Mouse (Mus musculus): Measurements from ENCODE around the gene Tial1.

Gene Tial1

GRCm38 (mm10) chr7:128416664-128417063 is 44.9 kb downstream of the Tial1 start:
- DNase-seq (ENCODE audit: low read depth), result no peak

- no peak for DNase-seq (ENCODE audit: low read depth)
Observed at GRCm38 (mm10) chr7:128414433-128414832, 47.1 kb downstream of the Tial1 start.

GRCm38 (mm10) chr7:128412071-128412833 is 49.3 kb downstream of the Tial1 start:
- DNase-seq (ENCODE audit: low read depth), result no peak

GRCm38 (mm10) chr7:128410708-128411413 is 50.7 kb downstream of the Tial1 start:
- DNase-seq (ENCODE audit: low read depth), result no peak

- DNase-seq (ENCODE audit: low read depth), result no peak
Observed at GRCm38 (mm10) chr7:128408265-128408664, 53.3 kb downstream of the Tial1 start.

GRCm38 (mm10) chr7:128403988-128404387 is 57.5 kb downstream of the Tial1 start:
- DNase-seq (ENCODE audit: low read depth), result no peak

- no peak for DNase-seq (ENCODE audit: low read depth)
Observed at GRCm38 (mm10) chr7:128403586-128403985, 57.9 kb downstream of the Tial1 start.

- no peak for DNase-seq (ENCODE audit: low read depth)
Observed at GRCm38 (mm10) chr7:128403128-128403527, 58.4 kb downstream of the Tial1 start.

GRCm38 (mm10) chr7:128402577-128402976 is 58.9 kb downstream of the Tial1 start:
- DNase-seq (ENCODE audit: low read depth), result no peak

- DNase-seq (ENCODE audit: low read depth), result peak; percentile 88
Observed at GRCm38 (mm10) chr7:128398664-128399063, 62.9 kb downstream of the Tial1 start.

- no peak for DNase-seq (ENCODE audit: low read depth)
Observed at GRCm38 (mm10) chr7:128397066-128397465, 64.5 kb downstream of the Tial1 start.

- DNase-seq (ENCODE audit: low read depth), result no peak
Observed at GRCm38 (mm10) chr7:128393756-128394155, 67.8 kb downstream of the Tial1 start.

- no peak for DNase-seq (ENCODE audit: low read depth)
Observed at GRCm38 (mm10) chr7:128392972-128393314, 68.6 kb downstream of the Tial1 start.

- no peak for DNase-seq (ENCODE audit: low read depth)
Observed at GRCm38 (mm10) chr7:128392071-128392971, 69.2 kb downstream of the Tial1 start.

GRCm38 (mm10) chr7:128391267-128392057 is 70.1 kb downstream of the Tial1 start:
- DNase-seq (ENCODE audit: low read depth), result no peak

Data from c-Kit-positive CD71-positive TER-119-negative erythroid progenitor cells, embryonic 14.5 days (primary cell).